Mouse (Mus musculus) CH12.LX (cell line): ENCODE data around the gene Lrrc4.

Experiments used
- CTCF ChIP-seq, 2 experiments: IDR thresholded peaks in 1 of 2; conservative IDR thresholded peaks in 1 of 2; 2 replicates each; pipeline ENCODE4 v1.5.1; 2011 to 2012; ENCODE audit warnings: low read depth in 2 of 2, low read length in 2 of 2, improper control_type of control experiment in 1 of 2, inconsistent platforms in 1 of 2, mild to moderate bottlenecking in 1 of 2, moderate library complexity in 1 of 2
- ETS1 ChIP-seq: conservative IDR thresholded peaks from 2 replicates; pipeline ENCODE4 v1.6.1; 2012; ENCODE audit warnings: low read depth, mild to moderate bottlenecking, inconsistent platforms, low read length, improper control_type of control experiment, moderate library complexity
- NRF1 ChIP-seq: IDR thresholded peaks from 2 replicates; pipeline ENCODE4 v1.6.1; 2014; ENCODE audit warnings: low read depth, mild to moderate bottlenecking, inconsistent platforms, low read length, improper control_type of control experiment, moderate library complexity
- POLR2A ChIP-seq: IDR thresholded peaks from 2 replicates; pipeline ENCODE4 v1.6.1; 2011; ENCODE audit warnings: low read depth, mild to moderate bottlenecking, improper control_type of control experiment, low read length
- USF1 ChIP-seq: IDR thresholded peaks from 2 replicates; pipeline ENCODE4 v1.6.1; 2014; ENCODE audit warnings: low read depth, mild to moderate bottlenecking, inconsistent platforms, low read length, improper control_type of control experiment
- ZNF384 ChIP-seq: IDR thresholded peaks from 2 replicates; pipeline ENCODE4 v1.6.1; 2012; ENCODE audit warnings: low read depth, low read length, improper control_type of control experiment, inconsistent platforms

DNA sequence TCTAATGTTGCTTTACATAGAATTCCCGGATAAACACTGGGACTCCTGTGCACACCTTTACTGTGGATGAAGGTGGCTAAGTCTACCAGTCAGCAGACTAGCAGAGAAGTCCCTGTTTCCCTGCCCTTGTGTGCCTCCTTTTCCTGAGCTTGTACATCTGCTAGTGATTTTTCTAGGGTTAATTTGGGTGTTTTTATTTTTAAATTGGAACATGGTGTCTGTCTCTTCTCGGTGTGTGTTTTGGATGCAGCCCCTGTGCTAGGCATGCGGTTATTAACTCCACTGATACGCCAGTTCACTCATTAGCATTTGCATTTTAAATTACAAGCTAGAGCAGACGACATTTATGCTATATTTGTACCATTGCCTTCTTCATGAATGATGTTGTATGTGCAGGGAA is 77.9 kb downstream of the Lrrc4 start:
- TF ChIP-seq USF1: no peak
- TF ChIP-seq NRF1: no peak
- TF ChIP-seq CTCF (conservative IDR thresholded peaks at IDR 0.05 in 1 of 2, IDR thresholded peaks at IDR 0.05 in 1 of 2; ENCODE audit: low read depth in 2 of 2, low read length in 2 of 2): no peak
- TF ChIP-seq POLR2A: no peak
- no peak for TF ChIP-seq ETS1
- TF ChIP-seq ZNF384: no peak
